Mouse (Mus musculus): Measurements from ENCODE around the gene Nkx2-3. TPM values are rescaled to one million over a fixed set of nuclear protein-coding genes. Genes with fewer than 3 reads are reported as not detected.
A peak's percentile ranks its signal among the peaks of the same experiment; 100 is the strongest.

The Nkx2-3 gene
- polyA plus RNA-seq, 1 experiment from 2014 or later, result 61.3 TPM

DNA sequence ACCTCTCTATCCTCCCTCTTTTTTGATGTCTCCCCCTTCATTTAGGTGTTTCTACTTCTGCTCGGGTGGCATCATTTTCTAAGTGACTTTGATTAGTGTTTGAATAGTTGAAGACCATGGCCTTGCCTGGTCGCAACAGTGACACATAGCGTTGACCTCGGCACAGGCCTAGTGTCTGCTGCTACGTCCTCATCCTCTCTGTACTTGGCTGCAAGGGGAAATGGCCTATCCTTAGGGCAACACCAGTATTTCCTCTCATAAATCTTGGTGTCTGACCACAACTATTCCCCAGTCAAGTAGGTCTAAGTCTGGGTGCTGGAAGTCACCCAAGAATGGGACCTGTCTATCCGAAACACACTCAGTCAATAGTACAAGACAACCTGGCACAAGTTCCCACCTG, 47.5 kb downstream of the Nkx2-3 start:
- Histone ChIP-seq H3K9ac (ENCODE audit: low read depth, low read length) (no peak overlapping the region), H3K27me3 (replicated peaks; ENCODE audit: control insufficient read depth, insufficient read depth, low read length) (no peaks in the 10 kb centered on the region), H3K36me3 (ENCODE audit: control insufficient read depth, insufficient read depth, low read length) (0 out of 2 replicates have a peak, but pooled peaks cover 7% of the 10 kb centered on the region), H3K27ac (ENCODE audit: low read length) (no peak overlapping the region), H3K4me3 (ENCODE audit: low read length) (no peak overlapping the region), H3K4me1 (ENCODE audit: control insufficient read depth, insufficient read depth, low read length) (peaks cover 9% of the 10 kb centered on the region; the same call in 1 of the 2 replicates), H3K4me2 (ENCODE audit: low read depth, low read length) (no peak overlapping the region), H3K9me3 (ENCODE audit: control insufficient read depth, low read length) (no peaks in the 10 kb centered on the region)
- ATAC-seq, result no peak
- 80% methylated on average over 6 of the region's 6 CpGs for WGBS

DNA sequence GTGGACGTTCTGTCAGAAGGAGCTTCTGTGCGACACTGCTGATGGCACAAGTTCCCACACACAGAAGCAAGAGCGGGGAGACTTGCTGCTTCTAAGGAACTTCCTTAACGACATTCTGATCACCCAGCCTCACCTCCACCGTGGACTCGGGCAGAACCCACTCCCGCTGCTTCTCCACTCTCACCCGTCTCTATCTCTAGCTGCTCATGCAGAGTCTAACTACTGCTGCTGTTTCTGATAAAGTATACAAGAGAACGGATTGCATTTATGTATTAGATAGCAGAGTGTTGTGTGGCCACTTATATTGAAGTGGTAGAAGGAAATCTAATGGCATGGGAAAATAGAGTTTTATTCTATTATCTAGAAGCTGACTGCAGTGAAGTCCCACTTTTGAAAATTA, 48.6 kb downstream of the Nkx2-3 start:
- Histone ChIP-seq H3K4me2 (ENCODE audit: low read depth, low read length) (no peak overlapping the region), H3K9ac (ENCODE audit: low read depth, low read length) (no peak overlapping the region), H3K27ac (ENCODE audit: low read length) (no peak overlapping the region), H3K4me1 (ENCODE audit: control insufficient read depth, insufficient read depth, low read length) (peaks cover 9% of the 10 kb centered on the region; the same call in 1 of the 2 replicates), H3K9me3 (ENCODE audit: control insufficient read depth, low read length) (no peaks in the 10 kb centered on the region), H3K4me3 (ENCODE audit: low read length) (no peak overlapping the region), H3K27me3 (replicated peaks; ENCODE audit: control insufficient read depth, insufficient read depth, low read length) (no peaks in the 10 kb centered on the region), H3K36me3 (ENCODE audit: control insufficient read depth, insufficient read depth, low read length) (0 out of 2 replicates have a peak, but pooled peaks cover 7% of the 10 kb centered on the region)
- ATAC-seq, result no peak
- 83% methylated on average over 9 of the region's 9 CpGs for WGBS

DNA sequence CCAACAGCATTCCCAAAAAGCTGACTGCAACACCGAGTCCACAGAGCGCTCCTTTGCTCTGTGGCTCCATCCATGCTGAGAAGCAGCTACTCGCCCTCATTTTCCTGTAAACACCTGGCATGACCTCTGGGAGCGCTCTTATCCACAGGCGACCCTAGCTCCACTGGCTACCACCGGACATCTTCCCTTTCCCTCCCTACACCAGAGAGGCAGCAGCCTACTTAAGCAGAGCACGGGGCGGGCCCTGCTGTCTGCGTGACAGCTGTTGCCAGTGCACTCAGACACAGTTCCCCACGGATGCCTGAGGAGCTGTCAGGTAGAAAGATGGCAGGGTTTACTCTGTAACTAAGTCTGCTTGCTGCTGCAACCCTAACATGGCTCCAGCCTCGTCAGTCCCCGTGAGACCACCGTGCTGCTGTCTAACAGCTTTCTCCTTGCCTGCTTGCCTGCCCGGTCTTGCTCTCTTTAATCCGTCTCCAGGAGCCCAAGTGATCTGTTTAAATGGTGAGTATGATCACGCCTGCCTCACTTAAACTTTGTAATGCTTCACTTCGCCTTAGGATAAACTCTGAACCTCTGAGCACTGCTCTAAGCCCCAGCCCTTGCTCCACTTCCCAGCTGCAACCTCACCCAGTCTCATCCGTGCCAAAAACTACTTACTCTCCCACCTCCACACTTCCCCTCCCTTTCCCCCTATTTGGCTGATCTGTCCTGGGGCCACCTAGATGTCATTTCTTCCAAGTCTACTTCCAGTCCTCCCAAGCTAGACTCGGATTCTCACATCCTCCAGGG, 50.2 kb downstream of the Nkx2-3 start:
- Histone ChIP-seq H3K4me2 (ENCODE audit: low read depth, low read length) (no peak overlapping the region), H3K4me3 (ENCODE audit: low read length) (no peak overlapping the region), H3K9me3 (ENCODE audit: control insufficient read depth, low read length) (no peaks in the 10 kb centered on the region), H3K36me3 (ENCODE audit: control insufficient read depth, insufficient read depth, low read length) (0 out of 2 replicates have a peak, but pooled peaks cover 7% of the 10 kb centered on the region), H3K27me3 (replicated peaks; ENCODE audit: control insufficient read depth, insufficient read depth, low read length) (no peaks in the 10 kb centered on the region), H3K27ac (ENCODE audit: low read length) (no peak overlapping the region), H3K4me1 (ENCODE audit: control insufficient read depth, insufficient read depth, low read length) (peaks cover 12% of the 10 kb centered on the region; the same call in 1 of the 2 replicates), H3K9ac (ENCODE audit: low read depth, low read length) (no peak overlapping the region; the same call in 1 of the 2 replicates)
- WGBS, result 35% methylated on average over 19 of the region's 19 CpGs
- ATAC-seq, result peak; percentile 66

DNA sequence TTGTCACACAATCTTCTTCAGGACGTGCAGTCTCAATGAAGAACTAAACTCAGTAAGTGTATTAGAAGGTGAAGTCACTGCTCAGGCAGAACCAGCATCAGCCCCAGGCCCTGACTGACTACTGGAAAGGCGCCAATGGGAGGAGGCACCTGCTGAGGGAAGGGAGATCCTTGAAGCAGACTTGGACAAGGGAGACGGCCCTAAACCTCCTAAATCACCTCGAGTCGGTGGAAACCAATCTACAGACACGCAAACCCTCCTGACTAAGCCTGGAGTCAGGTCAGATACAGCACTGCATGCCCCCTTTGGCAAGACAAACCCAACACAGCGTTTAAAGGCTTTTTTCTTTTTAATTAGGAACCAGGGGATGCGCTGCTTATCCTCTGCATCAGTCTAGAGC, 51.3 kb downstream of the Nkx2-3 start:
- Histone ChIP-seq H3K4me1 (ENCODE audit: control insufficient read depth, insufficient read depth, low read length) (peaks cover 12% of the 10 kb centered on the region; the same call in 1 of the 2 replicates), H3K36me3 (ENCODE audit: control insufficient read depth, insufficient read depth, low read length) (0 out of 2 replicates have a peak, but pooled peaks cover 7% of the 10 kb centered on the region), H3K9ac (ENCODE audit: low read depth, low read length) (no peak overlapping the region), H3K27me3 (replicated peaks; ENCODE audit: control insufficient read depth, insufficient read depth, low read length) (no peaks in the 10 kb centered on the region), H3K4me2 (ENCODE audit: low read depth, low read length) (no peak overlapping the region), H3K27ac (ENCODE audit: low read length) (no peak overlapping the region), H3K4me3 (ENCODE audit: low read length) (no peak overlapping the region), H3K9me3 (ENCODE audit: control insufficient read depth, low read length) (no peaks in the 10 kb centered on the region)
- no peak for ATAC-seq
- 71% methylated on average over 8 of the region's 8 CpGs for WGBS

Small RNAs within 50 kb of the gene (microRNA-seq; reads per million reads assigned to microRNA genes)
- gene Gm22646, result not detected

Other genes starting within 250 kb of the Nkx2-3 start
- 14.1 and 14.2 TPM in 2 replicates for gene Hpse2, start 224.0 kb upstream of the Nkx2-3 start, polyA plus RNA-seq (2015; fragmentation: Nextera tagmentation; extraction: Ambion mirVana)
- gene Cnnm1, start 171.9 kb upstream of the Nkx2-3 start, polyA plus RNA-seq (2015; fragmentation: Nextera tagmentation; extraction: Ambion mirVana), result 1.3 and 1.4 TPM in 2 replicates
- 70.5 and 73.4 TPM in 2 replicates for gene Got1, start 87.7 kb upstream of the Nkx2-3 start, polyA plus RNA-seq (2015; fragmentation: Nextera tagmentation; extraction: Ambion mirVana)
- 19.5 and 20.0 TPM in 2 replicates for gene Slc25a28, start 62.6 kb downstream of the Nkx2-3 start, polyA plus RNA-seq (2015; fragmentation: Nextera tagmentation; extraction: Ambion mirVana)
- 27.6 and 36.9 TPM in 2 replicates for gene Entpd7, start 77.3 kb downstream of the Nkx2-3 start, polyA plus RNA-seq (2015; fragmentation: Nextera tagmentation; extraction: Ambion mirVana)
- 23.5 and 25.6 TPM in 2 replicates for gene Cutc, start 140.7 kb downstream of the Nkx2-3 start, polyA plus RNA-seq (2015; fragmentation: Nextera tagmentation; extraction: Ambion mirVana)
- 18.6 and 21.7 TPM in 2 replicates for gene Cox15, start 140.7 kb downstream of the Nkx2-3 start, polyA plus RNA-seq (2015; fragmentation: Nextera tagmentation; extraction: Ambion mirVana)
- 24.1 and 31.4 TPM in 2 replicates for gene Abcc2, start 169.9 kb downstream of the Nkx2-3 start, polyA plus RNA-seq (2015; fragmentation: Nextera tagmentation; extraction: Ambion mirVana)

All from intestine, embryonic 16.5 days (tissue).